Mouse (Mus musculus) urinary bladder, postnatal 25 days (tissue): ENCODE measurements at regions not wholly inside any gene's neighbourhood (a gene's known extent, or its start where the extent isn't known, plus 50 kb on each side); places are given as distances from the start of the nearest gene placed in this dataset.
A peak's percentile ranks its signal among the peaks of the same experiment; 100 is the strongest.

Experiments used
- DNase-seq: peaks from one replicate; pipeline ENCODE4 v3.0.0; 2022; ENCODE audit warnings: low spot score

DNA sequence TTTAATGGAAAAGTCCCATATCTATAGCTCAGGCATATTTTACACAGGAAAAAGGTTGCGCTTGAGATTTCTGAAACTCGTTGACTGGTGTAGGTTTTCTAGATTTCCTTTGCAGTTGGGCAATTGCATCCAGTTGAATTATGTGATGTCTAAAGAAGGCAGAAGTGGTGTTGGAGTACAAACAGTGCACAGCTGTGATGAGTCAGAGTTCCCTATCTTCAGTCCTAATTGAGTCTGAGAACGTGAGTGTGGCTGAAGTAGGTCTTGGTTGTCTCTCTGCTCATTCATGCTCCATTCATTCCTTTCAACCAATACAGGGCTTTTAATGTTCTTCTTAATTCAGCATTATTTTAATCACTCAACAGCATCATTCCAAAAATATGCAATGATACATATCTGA, 142.9 kb upstream of the Dpyd start:
- DNase-seq = no peak

DNA sequence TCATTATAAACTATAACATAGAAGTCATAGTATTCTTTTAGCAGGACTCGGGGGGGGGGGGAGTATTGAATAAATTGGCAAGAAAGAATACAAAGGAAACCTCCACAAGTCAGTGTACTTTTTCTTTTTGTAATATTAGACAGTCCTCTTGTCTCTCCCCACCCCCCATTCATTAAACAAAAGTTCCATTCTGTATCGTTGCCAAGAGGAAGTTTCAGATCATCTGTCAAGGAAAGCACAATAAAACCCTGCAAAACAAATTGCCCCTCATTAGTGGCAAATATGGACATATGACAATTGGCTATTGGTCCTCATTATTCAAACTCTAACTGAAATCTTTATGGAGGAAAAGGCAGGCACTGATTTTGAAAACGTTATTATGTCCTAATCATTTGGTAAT, 140.2 kb upstream of the Dpyd start:
- no peak for DNase-seq

DNA sequence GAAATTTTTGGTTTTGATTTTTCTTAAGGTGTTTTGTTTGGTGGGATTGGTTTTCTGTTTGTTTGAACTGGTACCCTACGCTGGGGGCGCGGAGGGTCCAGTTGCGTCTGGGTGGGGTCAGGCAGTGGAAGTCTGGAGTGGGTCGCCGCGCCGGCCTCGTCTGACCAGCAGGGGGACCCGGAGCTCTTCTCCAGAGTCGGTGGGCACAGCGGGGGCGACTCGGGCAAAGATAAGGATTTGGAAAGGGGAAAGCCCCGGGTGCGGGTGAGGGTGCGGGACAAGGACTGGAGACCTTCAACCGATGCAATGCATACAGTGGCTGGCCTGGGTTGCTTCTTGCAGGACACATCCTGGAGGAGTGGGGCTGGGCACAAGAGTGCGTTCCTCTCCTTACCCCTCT, 136.2 kb upstream of the Dpyd start:
- no peak for DNase-seq

- peak; percentile 16 for DNase-seq
Observed at GRCm38 (mm10) chr3:118428523-118428922, 133.4 kb upstream of the Dpyd start.

DNA sequence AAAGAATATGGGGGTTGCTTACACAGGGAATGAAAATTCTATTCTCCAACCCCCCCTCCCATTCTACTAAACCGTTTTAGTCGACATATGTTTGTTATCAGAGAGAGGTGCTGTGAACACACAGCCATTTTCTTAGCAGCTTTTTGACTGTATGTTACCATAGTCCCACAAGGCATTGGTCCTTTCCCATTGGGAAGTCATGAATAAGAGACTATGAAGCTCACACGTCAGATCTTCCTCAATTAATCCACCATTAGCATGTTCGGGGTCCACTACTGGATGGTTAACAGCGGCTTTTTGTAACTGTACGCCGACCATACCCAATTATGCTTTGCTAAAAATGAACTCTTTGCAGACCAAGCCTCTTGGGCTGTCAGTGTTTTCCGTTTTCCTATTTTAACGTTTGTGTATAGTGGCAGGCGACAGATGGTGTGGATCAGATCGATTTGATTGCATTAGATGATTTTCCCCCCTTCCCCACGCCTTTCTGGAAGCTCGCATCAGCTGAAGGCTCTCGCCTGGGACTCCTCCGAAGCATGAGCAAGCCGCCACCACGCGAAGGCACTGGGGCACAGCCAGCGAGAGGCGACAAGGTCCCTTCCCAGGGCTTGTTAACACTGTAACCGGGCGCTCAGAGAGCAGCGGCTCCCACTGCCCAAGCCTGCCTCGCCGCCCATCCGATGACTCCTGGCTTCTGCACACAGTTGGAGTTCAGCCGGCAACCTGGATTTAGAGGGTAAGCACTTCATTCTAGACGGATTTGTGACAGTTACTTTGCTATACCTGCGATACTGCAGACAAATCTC, 131.9 kb upstream of the Dpyd start:
- DNase-seq = no peak

DNA sequence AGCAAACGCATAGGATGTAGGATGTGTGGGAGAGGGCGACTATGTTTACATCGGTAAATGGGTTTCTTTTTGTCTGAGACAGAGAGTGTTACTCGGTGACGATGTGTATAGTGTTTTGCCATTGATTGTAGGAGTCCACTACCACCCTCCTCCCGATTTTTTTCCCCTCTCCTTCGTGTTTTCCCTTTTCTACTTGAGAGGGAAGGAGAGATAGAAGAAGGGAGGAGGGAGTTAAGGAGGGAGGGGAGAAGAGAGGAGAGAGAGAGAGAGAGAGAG, 131.4 kb upstream of the Dpyd start:
- DNase-seq = no peak

DNA sequence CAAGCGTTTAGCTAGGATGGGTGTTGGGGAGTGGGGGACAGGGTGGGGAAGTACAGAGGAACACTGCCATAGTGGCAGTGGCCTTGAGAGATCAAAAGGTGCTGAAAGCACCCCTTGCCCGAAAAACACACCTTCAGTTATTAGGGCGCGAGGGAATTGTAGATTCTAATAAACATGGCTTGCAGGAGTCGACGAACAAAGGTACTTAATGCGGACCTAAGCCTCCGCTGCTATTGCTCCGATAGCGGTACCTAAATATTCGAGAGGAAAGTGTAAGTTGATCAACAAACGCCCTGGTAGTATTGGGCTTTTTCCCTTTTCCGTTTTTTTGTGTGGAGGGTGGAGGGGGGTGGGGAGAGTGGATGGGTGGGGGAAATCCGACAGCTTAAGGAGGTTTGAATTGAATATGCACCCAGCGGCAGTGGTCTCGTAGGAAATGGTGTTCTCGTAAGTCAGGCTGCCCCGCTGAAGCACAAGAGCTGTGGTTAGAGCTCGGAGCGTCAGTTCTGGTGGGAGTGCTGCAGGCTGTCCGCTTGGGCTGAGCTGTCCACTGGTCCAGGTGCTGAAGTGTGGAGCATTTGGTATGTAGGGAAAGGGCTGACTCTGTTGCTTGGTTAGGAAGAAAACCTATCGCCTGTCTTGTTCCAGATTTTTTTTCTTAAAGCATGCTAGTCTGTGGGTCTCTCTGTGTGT, 130.8 kb upstream of the Dpyd start:
- DNase-seq = peak; percentile 46

DNA sequence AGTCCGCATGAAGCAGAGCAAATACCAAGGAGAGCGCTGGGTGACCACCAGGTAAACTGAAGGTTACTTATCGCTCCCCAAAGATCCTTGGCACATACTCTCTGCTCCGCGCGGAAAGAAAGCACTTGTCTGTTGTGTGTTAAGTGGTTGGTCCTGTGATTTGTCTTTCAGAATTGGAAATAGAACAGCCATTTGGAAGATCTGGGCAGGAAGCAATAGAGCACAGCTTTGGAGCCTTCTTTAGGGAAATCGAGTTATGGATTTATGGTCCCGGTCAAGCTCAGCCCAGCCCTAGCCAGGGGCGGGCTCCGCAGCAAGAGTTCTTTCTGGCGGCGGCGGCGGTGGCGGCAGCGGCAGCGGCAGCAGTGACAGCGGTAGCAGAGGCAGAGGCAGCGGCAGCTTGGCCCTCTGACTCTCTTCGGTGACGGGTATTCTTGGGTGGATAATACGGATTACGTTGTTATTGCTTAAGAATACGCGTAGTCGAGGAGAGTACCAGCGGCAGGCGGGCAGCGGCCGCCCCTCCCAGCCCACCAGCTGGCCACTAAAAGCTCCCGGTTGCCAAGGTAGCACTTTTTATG, 128.4 kb upstream of the Dpyd start:
- no peak for DNase-seq

GRCm38 (mm10) chr3:118434311-118434710, 127.6 kb upstream of the Dpyd start:
- no peak for DNase-seq

DNA sequence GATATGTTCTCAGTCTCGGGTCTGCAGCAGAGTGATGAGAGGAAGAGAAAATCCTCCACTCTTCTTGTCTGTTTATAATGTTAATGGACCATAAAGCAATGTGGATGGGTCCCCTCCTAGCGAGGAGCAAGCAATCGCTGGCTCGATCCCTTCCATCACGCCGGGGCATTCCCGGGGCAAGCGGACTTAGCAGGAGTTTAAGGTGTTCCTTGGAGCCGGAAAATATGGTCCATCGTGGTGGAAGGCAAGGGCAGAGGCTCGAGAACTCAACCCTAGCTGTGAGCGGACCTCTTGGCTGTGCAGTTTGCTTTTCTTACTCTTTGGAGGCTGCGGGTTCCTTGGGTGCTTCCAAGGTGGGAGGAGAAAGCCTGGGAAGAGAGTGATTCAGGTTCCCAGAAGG, 127.1 kb upstream of the Dpyd start:
- DNase-seq = no peak

- no peak for DNase-seq
Observed at GRCm38 (mm10) chr3:118435248-118435647, 126.7 kb upstream of the Dpyd start.

- no peak for DNase-seq
Observed at GRCm38 (mm10) chr3:118443742-118444332, 118.1 kb upstream of the Dpyd start.

DNA sequence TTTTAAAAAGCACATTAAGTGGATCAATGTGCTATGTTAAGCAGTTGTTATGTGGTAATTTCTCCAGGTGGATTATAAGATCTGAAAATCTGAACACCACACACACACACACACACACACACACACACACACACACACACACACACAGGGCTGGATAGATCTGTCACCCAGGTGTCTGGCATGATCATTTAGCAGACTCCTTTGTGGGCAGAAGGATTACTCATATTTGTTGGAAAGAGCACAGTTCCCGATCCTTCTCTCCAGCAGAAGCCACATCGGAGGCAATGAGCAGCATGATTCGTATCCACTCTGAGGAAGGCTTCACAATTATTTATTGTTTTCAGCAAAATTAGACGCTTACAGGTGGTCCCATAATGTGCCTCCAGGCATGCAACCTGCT, 116.6 kb upstream of the Dpyd start:
- no peak for DNase-seq

GRCm38 (mm10) chr3:118459636-118460035, 102.3 kb upstream of the Dpyd start:
- DNase-seq = no peak

GRCm38 (mm10) chr3:118465611-118466010, 96.3 kb upstream of the Dpyd start:
- DNase-seq = no peak

- DNase-seq = no peak
Observed at GRCm38 (mm10) chr3:118472215-118472799, 89.6 kb upstream of the Dpyd start.

DNA sequence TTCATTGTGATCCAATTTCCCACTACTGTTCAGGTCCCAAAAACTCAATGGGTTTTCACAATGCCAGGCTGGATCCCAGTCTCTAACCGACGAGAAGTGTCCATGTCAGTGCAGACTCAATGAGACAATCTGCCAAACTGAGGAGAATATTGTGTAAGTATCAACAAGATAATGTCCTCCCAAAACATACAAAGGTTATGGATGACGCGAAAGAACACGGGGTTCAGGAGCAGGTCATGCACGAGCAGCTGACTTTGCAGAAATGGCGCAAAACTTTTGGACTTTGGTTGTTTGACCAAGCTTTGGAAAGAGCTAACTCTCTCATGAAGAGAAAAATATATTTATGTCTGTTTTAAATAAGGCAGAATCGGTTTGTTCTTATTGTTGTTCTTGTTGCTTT, 83.9 kb upstream of the Dpyd start:
- no peak for DNase-seq

DNA sequence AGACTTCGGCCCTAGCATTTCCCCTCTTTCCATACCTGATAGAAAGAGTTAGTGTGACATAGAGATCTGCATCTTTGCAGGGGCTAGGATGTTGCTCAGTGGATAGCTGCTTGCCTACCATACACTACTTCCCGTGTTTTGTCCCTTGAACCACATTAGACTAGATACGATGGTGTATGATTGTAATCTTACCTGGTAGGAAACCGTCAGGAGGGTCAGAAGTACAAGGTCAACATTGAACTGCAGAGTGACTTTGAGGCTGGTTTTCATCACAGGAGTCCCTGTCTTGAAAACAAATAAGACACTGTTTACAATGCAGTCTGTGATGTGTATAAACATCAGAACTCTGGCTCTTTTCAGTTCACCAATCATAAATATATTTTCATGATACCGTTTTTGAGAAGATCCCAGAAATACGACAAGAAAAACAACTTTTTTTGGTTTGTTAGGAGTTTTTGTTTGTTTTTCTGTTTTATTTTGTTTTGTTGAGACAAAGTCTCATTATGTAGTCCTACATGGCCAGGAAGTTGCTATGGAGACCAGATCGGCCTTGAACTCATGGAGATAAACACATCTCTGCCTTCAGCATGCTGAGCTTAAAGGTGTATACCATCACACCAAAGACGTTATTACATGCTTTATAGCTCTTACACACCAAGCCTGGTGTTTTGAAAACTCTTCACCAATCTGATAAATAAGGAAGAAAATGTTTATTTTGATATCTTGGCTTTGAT, 81.2 kb upstream of the Dpyd start:
- DNase-seq = no peak

DNA sequence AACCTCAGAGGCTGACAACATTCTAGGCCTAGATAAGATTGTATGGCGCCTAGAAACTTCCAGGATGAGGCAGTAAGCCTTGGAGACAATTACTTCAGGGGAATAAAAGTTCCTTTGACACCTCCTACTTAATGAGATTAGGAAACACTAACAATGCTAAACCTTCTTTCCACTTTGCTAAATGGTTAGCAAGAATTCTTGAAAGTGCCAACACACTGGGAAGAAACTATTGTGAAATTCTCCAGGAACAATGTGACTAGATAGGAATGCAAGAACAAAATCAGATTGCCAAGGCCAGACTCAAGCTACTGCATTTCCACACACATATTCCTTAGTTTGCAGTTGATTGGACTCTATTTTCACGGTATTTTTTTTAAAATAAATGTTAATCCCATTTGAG, 76.0 kb upstream of the Dpyd start:
- no peak for DNase-seq

- no peak for DNase-seq
Observed at GRCm38 (mm10) chr3:118487408-118487807, 74.5 kb upstream of the Dpyd start.

GRCm38 (mm10) chr3:118491101-118491500, 70.8 kb upstream of the Dpyd start:
- DNase-seq = no peak

DNA sequence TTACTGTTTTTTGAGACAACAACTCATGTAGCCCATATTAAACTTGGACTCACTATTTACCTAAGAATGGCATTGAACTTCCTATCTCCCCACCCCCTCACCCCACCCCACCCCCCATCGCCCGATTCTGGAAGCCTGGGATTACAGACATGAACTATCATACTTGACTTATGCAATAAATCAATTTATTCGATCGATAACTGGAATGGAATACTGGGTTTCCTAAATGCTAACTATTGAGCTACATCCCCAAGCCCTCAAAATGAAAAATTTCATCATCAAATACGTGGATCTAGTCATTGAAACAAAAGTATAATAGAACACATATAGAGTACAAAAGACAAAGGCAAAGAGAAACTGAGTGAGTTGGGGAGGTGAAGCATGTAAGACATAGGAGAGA, 70.1 kb upstream of the Dpyd start:
- no peak for DNase-seq
